Comparison of ENCODE assay signal across 10 mouse cellular contexts in the genomic region with DNA sequence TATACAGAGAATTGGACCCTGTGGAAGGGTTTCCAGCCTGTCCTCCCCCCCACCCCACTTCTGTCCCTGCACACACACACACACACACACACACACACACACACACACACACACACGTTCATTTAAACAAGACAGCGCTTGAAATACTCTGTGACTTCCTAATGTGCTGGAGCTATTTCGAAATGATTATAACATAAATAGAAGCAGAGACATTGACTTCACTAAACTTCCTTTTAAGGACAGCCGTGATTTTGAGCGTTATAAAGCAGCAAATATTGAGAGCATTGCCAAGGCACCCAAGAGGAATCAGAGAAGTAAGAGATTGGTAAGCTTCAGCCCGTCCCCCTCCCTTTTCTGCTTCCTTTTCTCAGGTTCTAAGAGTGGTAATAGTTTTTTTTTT.
A peak's percentile ranks its signal among the peaks of the same experiment; 100 is the strongest.
DNase-seq lines count a peak whose midpoint lies in the region; ATAC-seq and TF ChIP-seq lines count a peak whose summit lies in the region.
"Had no signal": no experiment of that assay in that cellular context is flagged by ENCODE, and none has a peak within 500 bp of the region (broad histone marks: within the 10 kb centered on the region; RNA-seq: fewer than 3 reads in every experiment).

No protein-coding gene starts in this region.

- peak overlapping the region; percentile 6; the same call in 1 of the 2 replicates for H3K4me2 ChIP-seq in kidney, embryonic 14.5 days (replicated peaks; ENCODE audit: low read depth, low read length)
- peak overlapping the region; percentile 50 for H3K4me2 ChIP-seq in intestine, embryonic 15.5 days (replicated peaks)
- peak overlapping the region; percentile 85 for H3K4me2 ChIP-seq in myocyte (ENCODE audit: low read depth)
- H3K4me2 ChIP-seq in midbrain, embryonic 11.5 days: no peak overlapping the region

- no peaks in the 10 kb centered on the region for H3K36me3 ChIP-seq in kidney, embryonic 14.5 days (ENCODE audit: control insufficient read depth, insufficient read depth, low read length)
- no peaks in the 10 kb centered on the region for H3K36me3 ChIP-seq in embryonic facial prominence, embryonic 10.5 days (replicated peaks)
- H3K36me3 ChIP-seq in intestine, embryonic 15.5 days: no peaks in the 10 kb centered on the region
- peaks cover 4% of the 10 kb centered on the region for H3K36me3 ChIP-seq in myocyte (ENCODE audit: control insufficient read depth, insufficient read depth)
- no peaks in the 10 kb centered on the region for H3K36me3 ChIP-seq in midbrain, embryonic 11.5 days (ENCODE audit: control insufficient read depth, insufficient read depth, low read length)

- no peak overlapping the region for H3K9ac ChIP-seq in kidney, embryonic 14.5 days (ENCODE audit: low read depth, low read length)
- no peak overlapping the region for H3K9ac ChIP-seq in intestine, embryonic 15.5 days
- no peak overlapping the region for H3K9ac ChIP-seq in midbrain, embryonic 11.5 days (ENCODE audit: low read length)

- WGBS in kidney, embryonic 14.5 days: 74% methylated on average over 6 of the region's 6 CpGs
- WGBS in embryonic facial prominence, embryonic 10.5 days: 56% methylated on average over 6 of the region's 6 CpGs
- WGBS in intestine, embryonic 15.5 days: 27% methylated on average over 6 of the region's 6 CpGs
- WGBS in midbrain, embryonic 11.5 days: 79% methylated on average over 6 of the region's 6 CpGs

- DNase-seq in kidney, postnatal 36 days: no peak
- no peak for DNase-seq in embryonic facial prominence, embryonic 10.5 days (ENCODE audit: low spot score)
- no peak for DNase-seq in right cerebral cortex, postnatal 36 days (ENCODE audit: low spot score in 2 of 2)
- DNase-seq in midbrain, embryonic 11.5 days (ENCODE audit: low spot score, missing footprints): no peak
- DNase-seq: adrenal gland, postnatal 36 days; midbrain, embryonic 14.5 days had no signal

- no peak overlapping the region for H3K27ac ChIP-seq in kidney, embryonic 14.5 days (ENCODE audit: low read depth, low read length)
- H3K27ac ChIP-seq in embryonic facial prominence, embryonic 10.5 days (replicated peaks): no peak overlapping the region
- H3K27ac ChIP-seq in intestine, embryonic 15.5 days: 0 out of 2 replicates have a peak overlapping the region, but pooled peaks have one; percentile 17
- no peak overlapping the region for H3K27ac ChIP-seq in midbrain, embryonic 11.5 days (ENCODE audit: low read depth, low read length)

- peaks cover 35% of the 10 kb centered on the region for H3K79me2 ChIP-seq in myocyte (ENCODE audit: control insufficient read depth, insufficient read depth)

- H3K27me3 ChIP-seq in kidney, embryonic 14.5 days (ENCODE audit: control insufficient read depth, insufficient read depth, low read length): no peaks in the 10 kb centered on the region
- H3K27me3 ChIP-seq in embryonic facial prominence, embryonic 10.5 days (replicated peaks; ENCODE audit: low read depth, poor library complexity, severe bottlenecking): no peaks in the 10 kb centered on the region
- no peaks in the 10 kb centered on the region for H3K27me3 ChIP-seq in intestine, embryonic 15.5 days (replicated peaks)
- no peaks in the 10 kb centered on the region for H3K27me3 ChIP-seq in myocyte (ENCODE audit: control insufficient read depth, insufficient read depth, insufficient read length)
- H3K27me3 ChIP-seq in midbrain, embryonic 11.5 days (ENCODE audit: control insufficient read depth, insufficient read depth, low read length): no peaks in the 10 kb centered on the region

- no peak for TF ChIP-seq POLR2A in myocyte (IDR thresholded peaks at IDR 0.05; ENCODE audit: insufficient read length, low read depth)

- H3K9me3 ChIP-seq in kidney, embryonic 14.5 days (ENCODE audit: control insufficient read depth, low read length): peaks cover 4% of the 10 kb centered on the region; the same call in 1 of the 2 replicates
- H3K9me3 ChIP-seq in embryonic facial prominence, embryonic 10.5 days: 0 out of 2 replicates have a peak, but pooled peaks cover 2% of the 10 kb centered on the region
- no peaks in the 10 kb centered on the region for H3K9me3 ChIP-seq in intestine, embryonic 15.5 days
- H3K9me3 ChIP-seq in midbrain, embryonic 11.5 days (ENCODE audit: control insufficient read depth, low read length): no peaks in the 10 kb centered on the region; the same call in 1 of the 2 replicates

- no peak for ATAC-seq in kidney, embryonic 14.5 days (ENCODE audit: low FRiP score, low TSS enrichment)
- ATAC-seq in intestine, embryonic 15.5 days: peak; percentile 61
- no peak for ATAC-seq in megakaryocyte-erythroid progenitor cell, adult 5-6 weeks (replicated peaks; ENCODE audit: low FRiP score, low TSS enrichment, poor library complexity, severe bottlenecking)
- ATAC-seq in midbrain, embryonic 11.5 days (ENCODE audit: low FRiP score): no peak

- H3ac ChIP-seq in myocyte (ENCODE audit: control insufficient read depth, insufficient read length): no peak overlapping the region

- H3K4me3 ChIP-seq in kidney, embryonic 14.5 days (ENCODE audit: low read length): peak overlapping the region; percentile 22; the same call in 1 of the 2 replicates
- H3K4me3 ChIP-seq in embryonic facial prominence, embryonic 10.5 days: peak overlapping the region; percentile 48
- peak overlapping the region; percentile 22 for H3K4me3 ChIP-seq in intestine, embryonic 15.5 days (replicated peaks)
- peak overlapping the region; percentile 38 for H3K4me3 ChIP-seq in myocyte
- no peak overlapping the region for H3K4me3 ChIP-seq in midbrain, embryonic 11.5 days (ENCODE audit: low read depth, low read length)

- no peaks in the 10 kb centered on the region for H3K4me1 ChIP-seq in kidney, embryonic 14.5 days (ENCODE audit: control insufficient read depth, insufficient read depth, low read length)
- H3K4me1 ChIP-seq in embryonic facial prominence, embryonic 10.5 days: peaks cover 23% of the 10 kb centered on the region
- no peaks in the 10 kb centered on the region for H3K4me1 ChIP-seq in intestine, embryonic 15.5 days (replicated peaks)
- no peaks in the 10 kb centered on the region for H3K4me1 ChIP-seq in midbrain, embryonic 11.5 days (ENCODE audit: control insufficient read depth, insufficient read depth, low read length)

TF ChIP-seq in myocyte, 11 proteins besides CTCF, POLR2A, EP300 and RAD21:
- TF ChIP-seq CEBPB (IDR thresholded peaks at IDR 0.05; ENCODE audit: insufficient read depth, poor library complexity, severe bottlenecking): no peak
- TF ChIP-seq MAX (IDR thresholded peaks at IDR 0.05; ENCODE audit: low read depth): no peak
- TF ChIP-seq MYOD1 (IDR thresholded peaks at IDR 0.05; ENCODE audit: control insufficient read depth in 1 of 3, insufficient read length in 2 of 3, low read depth in 2 of 3): no peak
- TF ChIP-seq MYOG (IDR thresholded peaks at IDR 0.05; ENCODE audit: control insufficient read depth in 1 of 3, insufficient read depth in 1 of 3, insufficient read length in 2 of 3, low read depth in 2 of 3): no peak
- TF ChIP-seq E2F4 (IDR thresholded peaks at IDR 0.05; ENCODE audit: insufficient read depth): no peak
- TF ChIP-seq TCF12 (IDR thresholded peaks at IDR 0.05; ENCODE audit: insufficient read depth, poor library complexity, severe bottlenecking): no peak
- no peak for TF ChIP-seq TCF3 (IDR thresholded peaks at IDR 0.05; ENCODE audit: insufficient read length, low read depth)
- no peak for TF ChIP-seq USF1 (IDR thresholded peaks at IDR 0.05; ENCODE audit: low read depth)
- TF ChIP-seq POLR2AphosphoS2 (IDR thresholded peaks at IDR 0.05; ENCODE audit: insufficient read length, low read depth): no peak
- TF ChIP-seq SRF (IDR thresholded peaks at IDR 0.05; ENCODE audit: control insufficient read depth, insufficient read length, low read depth): no peak
- no peak for TF ChIP-seq REST (IDR thresholded peaks at IDR 0.05; ENCODE audit: insufficient read depth, insufficient read length)
